Mouse (Mus musculus): ENCODE results near the gene Nid1.
A peak's percentile ranks its signal among the peaks of the same experiment; 100 is the strongest.
"Not testable (repeated sequence)": the region's sequence is repeated elsewhere in the genome, so short reads cannot be mapped to it uniquely, and the experiment has no call there.

- not testable (repeated sequence) for TF ChIP-seq CTCF (IDR thresholded peaks at IDR 0.05); EP300 (IDR thresholded peaks at IDR 0.05; ENCODE audit: insufficient read depth, low read depth, low read length)
- TF ChIP-seq POLR2A (IDR thresholded peaks at IDR 0.05; ENCODE audit: insufficient read depth, low read depth, low read length) = 0 out of 2 replicates have a peak, but pooled peaks have one; percentile 24
These were observed at the start of gene Nid1 for GRCm38 (mm10) chr13:13437460-13438015.

All from heart, adult 2 months (tissue).